ENCODE assay signal across 10 mouse cellular contexts in the genomic region with DNA sequence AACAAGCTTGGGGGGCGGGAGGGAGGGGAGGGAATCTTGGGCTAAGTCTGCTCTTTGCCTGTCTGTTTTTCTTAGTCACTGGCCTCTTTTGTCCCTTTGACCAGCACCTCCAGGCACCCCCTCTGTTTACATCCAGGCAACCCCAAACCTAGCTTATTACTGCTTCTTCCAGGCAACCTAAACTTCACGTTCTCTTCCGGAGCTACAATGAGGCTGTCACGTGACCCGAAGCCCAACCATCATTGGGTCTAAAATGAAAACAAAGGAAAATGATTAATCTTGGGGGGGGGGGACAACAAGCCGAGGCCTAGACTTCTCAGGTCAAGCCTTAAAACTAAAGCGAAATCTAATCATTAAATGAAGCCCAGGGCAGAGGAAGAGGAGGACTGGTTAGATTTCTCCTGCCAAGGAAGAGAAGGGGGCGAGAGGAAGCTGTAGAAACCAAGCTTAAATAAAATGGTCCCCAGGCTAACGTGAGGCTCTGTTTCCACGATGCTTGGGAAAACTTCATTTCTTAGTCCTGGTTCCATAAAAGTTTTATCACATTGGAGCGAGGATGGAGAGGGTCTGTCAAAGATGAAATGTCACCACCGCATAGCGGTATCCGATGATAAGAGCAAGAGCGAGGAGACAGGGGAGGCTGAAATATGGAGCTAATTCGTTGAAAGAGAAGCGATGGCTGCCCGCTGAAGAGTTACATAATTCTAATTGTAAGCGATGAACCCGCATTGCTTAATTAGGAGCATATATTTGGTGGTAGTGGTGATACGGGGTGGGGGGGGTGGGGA. TPM values are rescaled to one million over a fixed set of nuclear protein-coding genes. Genes with fewer than 3 reads are reported as not detected.
DNase-seq lines count a peak whose midpoint lies in the region; ATAC-seq and TF ChIP-seq lines count a peak whose summit lies in the region.
"Had no signal": no experiment of that assay in that cellular context is flagged by ENCODE, and none has a peak within 500 bp of the region (broad histone marks: within the 10 kb centered on the region; RNA-seq: fewer than 3 reads in every experiment).

No protein-coding gene starts in this region.

- no peaks in the 10 kb centered on the region for H3K36me3 ChIP-seq in heart, embryonic 15.5 days
- H3K36me3 ChIP-seq in embryonic facial prominence, embryonic 10.5 days (replicated peaks) = no peaks in the 10 kb centered on the region
- H3K36me3 ChIP-seq in kidney, embryonic 14.5 days (ENCODE audit: control insufficient read depth, insufficient read depth, low read length) = peaks cover 33% of the 10 kb centered on the region
- peaks cover 25% of the 10 kb centered on the region for H3K36me3 ChIP-seq in neural tube, embryonic 14.5 days (ENCODE audit: control insufficient read depth, insufficient read depth, low read length)
- no peaks in the 10 kb centered on the region for H3K36me3 ChIP-seq in forebrain, postnatal 0 days (ENCODE audit: insufficient read depth)
- H3K36me3 ChIP-seq: embryonic facial prominence, embryonic 13.5 days had no signal

- H3K9me3 ChIP-seq in heart, embryonic 15.5 days (replicated peaks) = no peaks in the 10 kb centered on the region
- no peaks in the 10 kb centered on the region for H3K9me3 ChIP-seq in embryonic facial prominence, embryonic 10.5 days
- no peaks in the 10 kb centered on the region for H3K9me3 ChIP-seq in kidney, embryonic 14.5 days (ENCODE audit: control insufficient read depth, low read length)
- no peaks in the 10 kb centered on the region for H3K9me3 ChIP-seq in neural tube, embryonic 14.5 days (ENCODE audit: control insufficient read depth, low read length)
- no peaks in the 10 kb centered on the region for H3K9me3 ChIP-seq in forebrain, postnatal 0 days (ENCODE audit: low read length)
- H3K9me3 ChIP-seq: embryonic facial prominence, embryonic 13.5 days had no signal

- DNase-seq in heart, adult 18-20 months = no peak
- DNase-seq in embryonic facial prominence, embryonic 10.5 days (ENCODE audit: low spot score) = peak; percentile 43
- DNase-seq in spleen, adult 12 weeks (ENCODE audit: low spot score) = no peak
- no peak for DNase-seq in cerebellum, adult 9-10 months
- no peak for DNase-seq in forebrain, postnatal 0 days
- DNase-seq: gastrocnemius, postnatal 10 days had no signal

- TF ChIP-seq CTCF in forebrain, postnatal 0 days (IDR thresholded peaks at IDR 0.05; ENCODE audit: low read depth) = no peak

- no peak for ATAC-seq in heart, embryonic 15.5 days (replicated peaks; ENCODE audit: insufficient number of reproducible peaks, insufficient read depth, low FRiP score, low read depth)
- ATAC-seq in kidney, embryonic 14.5 days (ENCODE audit: low FRiP score, low TSS enrichment) = no peak
- no peak for ATAC-seq in neural tube, embryonic 14.5 days (ENCODE audit: low read depth)
- no peak for ATAC-seq in forebrain, postnatal 0 days

- WGBS in heart, embryonic 15.5 days = 14% methylated on average over 21 of the region's 21 CpGs
- 3% methylated on average over 21 of the region's 21 CpGs for WGBS in embryonic facial prominence, embryonic 10.5 days
- WGBS in kidney, embryonic 14.5 days = 7% methylated on average over 21 of the region's 21 CpGs
- 4% methylated on average over 21 of the region's 21 CpGs for WGBS in neural tube, embryonic 14.5 days
- 2% methylated on average over 21 of the region's 21 CpGs for WGBS in forebrain, postnatal 0 days

- H3K4me1 ChIP-seq in heart, embryonic 15.5 days (replicated peaks) = peaks cover 29% of the 10 kb centered on the region
- peaks cover 27% of the 10 kb centered on the region for H3K4me1 ChIP-seq in embryonic facial prominence, embryonic 10.5 days
- peaks cover 76% of the 10 kb centered on the region for H3K4me1 ChIP-seq in kidney, embryonic 14.5 days (ENCODE audit: control insufficient read depth, insufficient read depth, low read length)
- H3K4me1 ChIP-seq in neural tube, embryonic 14.5 days (ENCODE audit: control insufficient read depth, insufficient read depth, low read length) = peaks cover 74% of the 10 kb centered on the region
- no peaks in the 10 kb centered on the region for H3K4me1 ChIP-seq in forebrain, postnatal 0 days (ENCODE audit: insufficient read depth)

- H3K27ac ChIP-seq in heart, embryonic 15.5 days = peak overlapping the region; percentile 29; the same call in 1 of the 2 replicates
- peak overlapping the region; percentile 69 for H3K27ac ChIP-seq in embryonic facial prominence, embryonic 10.5 days (replicated peaks)
- H3K27ac ChIP-seq in kidney, embryonic 14.5 days (ENCODE audit: low read depth, low read length) = peak overlapping the region; percentile 99
- peak overlapping the region; percentile 100 for H3K27ac ChIP-seq in neural tube, embryonic 14.5 days (ENCODE audit: low read depth, low read length)
- H3K27ac ChIP-seq in forebrain, postnatal 0 days (ENCODE audit: low read depth, low read length) = no peak overlapping the region
- H3K27ac ChIP-seq: embryonic facial prominence, embryonic 13.5 days had no signal

- H3K4me2 ChIP-seq in heart, embryonic 15.5 days = peak overlapping the region; percentile 9; the same call in 1 of the 2 replicates
- H3K4me2 ChIP-seq in kidney, embryonic 14.5 days (replicated peaks; ENCODE audit: low read depth, low read length) = peak overlapping the region; percentile 39
- H3K4me2 ChIP-seq in neural tube, embryonic 14.5 days (ENCODE audit: low read depth, low read length) = peak overlapping the region; percentile 46
- no peak overlapping the region for H3K4me2 ChIP-seq in forebrain, postnatal 0 days (ENCODE audit: low read depth)
- H3K4me2 ChIP-seq: embryonic facial prominence, embryonic 13.5 days had no signal

- H3K27me3 ChIP-seq in heart, embryonic 15.5 days = peaks cover 96% of the 10 kb centered on the region
- peaks cover 100% of the 10 kb centered on the region for H3K27me3 ChIP-seq in embryonic facial prominence, embryonic 10.5 days (replicated peaks; ENCODE audit: low read depth, poor library complexity, severe bottlenecking)
- no peaks in the 10 kb centered on the region for H3K27me3 ChIP-seq in kidney, embryonic 14.5 days (ENCODE audit: control insufficient read depth, insufficient read depth, low read length)
- no peaks in the 10 kb centered on the region for H3K27me3 ChIP-seq in neural tube, embryonic 14.5 days (ENCODE audit: control insufficient read depth, insufficient read depth, low read length)
- H3K27me3 ChIP-seq in forebrain, postnatal 0 days (ENCODE audit: insufficient read depth, low read length) = peaks cover 97% of the 10 kb centered on the region

- H3K4me3 ChIP-seq in heart, embryonic 15.5 days = no peak overlapping the region
- H3K4me3 ChIP-seq in embryonic facial prominence, embryonic 10.5 days = peak overlapping the region; percentile 45
- H3K4me3 ChIP-seq in kidney, embryonic 14.5 days (ENCODE audit: low read length) = peak overlapping the region; percentile 26; the same call in 1 of the 2 replicates
- peak overlapping the region; percentile 20 for H3K4me3 ChIP-seq in neural tube, embryonic 14.5 days (ENCODE audit: low read depth, low read length)
- H3K4me3 ChIP-seq in forebrain, postnatal 0 days (ENCODE audit: low read depth, low read length) = no peak overlapping the region
- H3K4me3 ChIP-seq: embryonic facial prominence, embryonic 13.5 days had no signal

- H3K9ac ChIP-seq in heart, embryonic 15.5 days = no peak overlapping the region
- peak overlapping the region; percentile 56; the same call in 1 of the 2 replicates for H3K9ac ChIP-seq in kidney, embryonic 14.5 days (ENCODE audit: low read depth, low read length)
- peak overlapping the region; percentile 58 for H3K9ac ChIP-seq in neural tube, embryonic 14.5 days (replicated peaks; ENCODE audit: low read depth, low read length)
- H3K9ac ChIP-seq in forebrain, postnatal 0 days = no peak overlapping the region
- H3K9ac ChIP-seq: embryonic facial prominence, embryonic 13.5 days had no signal

RNA-seq across cellular contexts. Expression of a gene that starts 2.0 kb away (rescaled TPM):
- polyA plus RNA-seq in heart, embryonic 15.5 days (2015; fragmentation: Nextera tagmentation; extraction: Ambion mirVana) = 3.7 and 6.8 TPM in 2 replicates
- total RNA-seq in heart, adult 18-20 months (2021) = under 1 TPM; 0.46 to 0.62 TPM
- 5.8 and 17.0 TPM in 2 replicates for polyA plus RNA-seq in embryonic facial prominence, embryonic 10.5 days (2016; fragmentation: Nextera tagmentation; extraction: Ambion mirVana)
- polyA plus RNA-seq in kidney, embryonic 14.5 days (2014; fragmentation: Nextera tagmentation; extraction: Ambion mirVana) = 49.9 and 67.2 TPM in 2 replicates
- polyA plus RNA-seq in neural tube, embryonic 14.5 days (2014; fragmentation: Nextera tagmentation; extraction: Ambion mirVana) = 45.2 and 48.5 TPM in 2 replicates
- total RNA-seq in forebrain, postnatal 0 days (2014; rRNA removed) = not detected in 2 replicates
- polyA plus RNA-seq in forebrain, postnatal 0 days (2015; fragmentation: Nextera tagmentation; extraction: Ambion mirVana) = not detected in 2 replicates

RNA-seq across cellular contexts. Expression of a gene that starts 17.2 kb away (rescaled TPM):
- polyA plus RNA-seq in heart, embryonic 15.5 days (2015; fragmentation: Nextera tagmentation; extraction: Ambion mirVana) = not detected in 2 replicates
- total RNA-seq in heart, adult 18-20 months (2021) = not detected
- polyA plus RNA-seq in embryonic facial prominence, embryonic 10.5 days (2016; fragmentation: Nextera tagmentation; extraction: Ambion mirVana) = 1.2 and 7.1 TPM in 2 replicates
- 0.27 and 0.37 TPM in 2 replicates for polyA plus RNA-seq in kidney, embryonic 14.5 days (2014; fragmentation: Nextera tagmentation; extraction: Ambion mirVana)
- 0.62 and 0.96 TPM in 2 replicates for polyA plus RNA-seq in neural tube, embryonic 14.5 days (2014; fragmentation: Nextera tagmentation; extraction: Ambion mirVana)
- not detected in 2 replicates for total RNA-seq in forebrain, postnatal 0 days (2014; rRNA removed)
- polyA plus RNA-seq in forebrain, postnatal 0 days (2015; fragmentation: Nextera tagmentation; extraction: Ambion mirVana) = not detected in 2 replicates
- total RNA-seq: gastrocnemius, postnatal 10 days had no signal
- polyA plus RNA-seq: embryonic facial prominence, embryonic 13.5 days had no signal

RNA-seq across cellular contexts. Expression of a gene that starts 25.2 kb away (rescaled TPM):
- polyA plus RNA-seq in heart, embryonic 15.5 days (2015; fragmentation: Nextera tagmentation; extraction: Ambion mirVana) = 0.71 and 0.98 TPM in 2 replicates
- total RNA-seq in heart, adult 18-20 months (2021) = under 1 TPM; 0.12 to 0.57 TPM
- 0.69 and 3.4 TPM in 2 replicates for polyA plus RNA-seq in embryonic facial prominence, embryonic 10.5 days (2016; fragmentation: Nextera tagmentation; extraction: Ambion mirVana)
- 8.2 and 8.6 TPM in 2 replicates for polyA plus RNA-seq in kidney, embryonic 14.5 days (2014; fragmentation: Nextera tagmentation; extraction: Ambion mirVana)
- 13.5 and 13.9 TPM in 2 replicates for polyA plus RNA-seq in neural tube, embryonic 14.5 days (2014; fragmentation: Nextera tagmentation; extraction: Ambion mirVana)
- total RNA-seq in forebrain, postnatal 0 days (2014; rRNA removed) = not detected in 2 replicates
- polyA plus RNA-seq in forebrain, postnatal 0 days (2015; fragmentation: Nextera tagmentation; extraction: Ambion mirVana) = not detected in 2 replicates
- polyA plus RNA-seq: embryonic facial prominence, embryonic 13.5 days had no signal

RNA-seq across cellular contexts. Expression of a gene that starts 30.3 kb away (rescaled TPM):
- polyA plus RNA-seq in heart, embryonic 15.5 days (2015; fragmentation: Nextera tagmentation; extraction: Ambion mirVana) = 0.31 and 0.70 TPM in 2 replicates
- under 1 TPM; 0.62 to 0.64 TPM for total RNA-seq in heart, adult 18-20 months (2021)
- 0.09 and 0.23 TPM in 2 replicates for polyA plus RNA-seq in embryonic facial prominence, embryonic 10.5 days (2016; fragmentation: Nextera tagmentation; extraction: Ambion mirVana)
- 4.2 and 8.6 TPM in 2 replicates for polyA plus RNA-seq in kidney, embryonic 14.5 days (2014; fragmentation: Nextera tagmentation; extraction: Ambion mirVana)
- 3.4 and 4.1 TPM in 2 replicates for polyA plus RNA-seq in neural tube, embryonic 14.5 days (2014; fragmentation: Nextera tagmentation; extraction: Ambion mirVana)
- total RNA-seq in forebrain, postnatal 0 days (2014; rRNA removed) = not detected in 2 replicates
- not detected in 2 replicates for polyA plus RNA-seq in forebrain, postnatal 0 days (2015; fragmentation: Nextera tagmentation; extraction: Ambion mirVana)

RNA-seq across cellular contexts. Expression of a gene that starts 45.2 kb away (rescaled TPM):
- polyA plus RNA-seq in heart, embryonic 15.5 days (2015; fragmentation: Nextera tagmentation; extraction: Ambion mirVana) = 1.4 and 3.3 TPM in 2 replicates
- under 1 TPM; 0.12 to 0.21 TPM for total RNA-seq in heart, adult 18-20 months (2021)
- 0.07 and 0.28 TPM in 2 replicates for polyA plus RNA-seq in embryonic facial prominence, embryonic 10.5 days (2016; fragmentation: Nextera tagmentation; extraction: Ambion mirVana)
- 22.1 and 24.3 TPM in 2 replicates for polyA plus RNA-seq in kidney, embryonic 14.5 days (2014; fragmentation: Nextera tagmentation; extraction: Ambion mirVana)
- polyA plus RNA-seq in neural tube, embryonic 14.5 days (2014; fragmentation: Nextera tagmentation; extraction: Ambion mirVana) = 49.1 and 52.4 TPM in 2 replicates
- total RNA-seq in forebrain, postnatal 0 days (2014; rRNA removed) = not detected in 2 replicates
- polyA plus RNA-seq in forebrain, postnatal 0 days (2015; fragmentation: Nextera tagmentation; extraction: Ambion mirVana) = not detected in 2 replicates

Comparison
In these comparisons a context has a peak if more than half of its experiments do, and no peak if none do; other contexts are left out.
1. H3K4me3 ChIP-seq: peak in embryonic facial prominence, embryonic 10.5 days (single experiment), kidney, embryonic 14.5 days (single experiment) and neural tube, embryonic 14.5 days (single experiment); none in heart, embryonic 15.5 days (single experiment) and forebrain, postnatal 0 days (single experiment).
2. H3K9ac ChIP-seq: peak in kidney, embryonic 14.5 days (single experiment) and neural tube, embryonic 14.5 days (single experiment); none in heart, embryonic 15.5 days (single experiment) and forebrain, postnatal 0 days (single experiment).